Mouse (Mus musculus): Measurements from ENCODE around the gene Uvssa.

DNA sequence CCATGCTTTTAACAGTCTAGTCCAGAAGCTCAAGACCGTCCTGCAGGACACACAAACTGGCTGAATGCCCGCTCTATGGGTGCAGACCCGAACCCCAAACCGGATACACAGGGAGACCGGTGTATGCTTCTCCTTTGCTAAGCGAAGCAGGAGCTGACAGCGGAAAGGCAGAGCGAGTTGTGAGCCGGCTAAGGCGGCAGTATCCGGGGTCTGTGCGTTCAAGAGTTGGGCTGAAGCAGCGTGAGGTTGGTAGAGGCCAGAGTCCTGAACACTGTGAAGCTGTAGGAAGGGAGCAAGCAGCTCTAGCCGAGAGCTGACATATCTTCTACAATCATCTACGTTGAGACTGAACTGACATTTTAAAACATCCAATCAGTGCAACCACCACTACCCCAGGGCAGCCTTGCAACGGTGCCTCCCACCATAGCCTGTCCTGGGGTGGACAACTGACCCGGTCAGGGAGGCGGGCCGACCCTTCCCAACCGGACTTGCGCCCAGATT lies 498 bp upstream of the Uvssa start:
- TF ChIP-seq E2F4 (IDR thresholded peaks at IDR 0.05; ENCODE audit: insufficient read depth) (no peak), POLR2A (IDR thresholded peaks at IDR 0.05; ENCODE audit: insufficient read length, low read depth) (no peak), POLR2AphosphoS2 (IDR thresholded peaks at IDR 0.05; ENCODE audit: insufficient read length, low read depth) (no peak), MYOG (IDR thresholded peaks at IDR 0.05; ENCODE audit: control insufficient read depth in 1 of 3, insufficient read depth in 1 of 3, insufficient read length in 2 of 3, low read depth in 2 of 3) (no peak), MYOD1 (IDR thresholded peaks at IDR 0.05; ENCODE audit: control insufficient read depth in 1 of 3, insufficient read length in 2 of 3, low read depth in 2 of 3) (no peak), USF1 (IDR thresholded peaks at IDR 0.05; ENCODE audit: low read depth) (no peak), TCF12 (IDR thresholded peaks at IDR 0.05; ENCODE audit: insufficient read depth, poor library complexity, severe bottlenecking) (no peak), MAX (IDR thresholded peaks at IDR 0.05; ENCODE audit: low read depth) (no peak), CEBPB (IDR thresholded peaks at IDR 0.05; ENCODE audit: insufficient read depth, poor library complexity, severe bottlenecking) (no peak), REST (IDR thresholded peaks at IDR 0.05; ENCODE audit: insufficient read depth, insufficient read length) (no peak)

Measured in myocyte (in vitro differentiated cells).